Mouse (Mus musculus): ENCODE data around the gene Ccdc13.
A peak's percentile ranks its signal among the peaks of the same experiment; 100 is the strongest.

Gene Ccdc13

GRCm38 (mm10) chr9:121759091-121760081 is 79.9 kb downstream of the Ccdc13 start, which contains the start of gene Zfp651:
Zfp651 (plus strand) TSS chr9:121759330.
- peak; percentile 57 for DNase-seq (ENCODE audit: low spot score)

- DNase-seq (ENCODE audit: low spot score): no peak
Observed at GRCm38 (mm10) chr9:121757835-121758814, 81.1 kb downstream of the Ccdc13 start.

GRCm38 (mm10) chr9:121757432-121757831 is 81.8 kb downstream of the Ccdc13 start:
- no peak for DNase-seq (ENCODE audit: low spot score)

- no peak for DNase-seq (ENCODE audit: low spot score)
Observed at GRCm38 (mm10) chr9:121756785-121757184, 82.5 kb downstream of the Ccdc13 start.

- no peak for DNase-seq (ENCODE audit: low spot score)
Observed at GRCm38 (mm10) chr9:121754624-121755023, 84.6 kb downstream of the Ccdc13 start.

- no peak for DNase-seq (ENCODE audit: low spot score)
Observed at GRCm38 (mm10) chr9:121752774-121753173, 86.5 kb downstream of the Ccdc13 start.

Data from ovary, postnatal 14 days (tissue).